Mouse (Mus musculus): ENCODE results near the gene Lrrc23. TPM values are rescaled to one million over a fixed set of nuclear protein-coding genes. Genes with fewer than 3 reads are reported as not detected.

Lrrc23 gene
- polyA plus RNA-seq, 1 experiment: 0.41 TPM

GRCm38 (mm10) chr6:124816611-124817010, 37.1 kb upstream of the Lrrc23 start:
- peaks cover 53% of the 10 kb centered on the region for H3K36me3 ChIP-seq (ENCODE audit: control insufficient read depth, insufficient read depth, low read length)
- WGBS: 90% methylated on average over 4 of the region's 4 CpGs
- peaks cover 8% of the 10 kb centered on the region; the same call in 1 of the 2 replicates for H3K4me1 ChIP-seq (ENCODE audit: control insufficient read depth, insufficient read depth, insufficient read length, low read length)
- no peak overlapping the region for H3K27ac ChIP-seq (ENCODE audit: insufficient read depth, low read depth, low read length)
- H3K27me3 ChIP-seq (ENCODE audit: control insufficient read depth, insufficient read depth, low read length): no peaks in the 10 kb centered on the region
- H3K4me3 ChIP-seq (ENCODE audit: low read depth, low read length): no peak overlapping the region
- TF ChIP-seq CTCF (IDR thresholded peaks at IDR 0.05; ENCODE audit: extremely low read depth, insufficient read length, insufficient replicate concordance, low read depth, low read length) (no peak), POLR2A (IDR thresholded peaks at IDR 0.05; ENCODE audit: low read depth, low read length) (no peak)

- TF ChIP-seq CTCF (IDR thresholded peaks at IDR 0.05; ENCODE audit: extremely low read depth, insufficient read length, insufficient replicate concordance, low read depth, low read length) (no peak), POLR2A (IDR thresholded peaks at IDR 0.05; ENCODE audit: low read depth, low read length) (no peak)
- Histone ChIP-seq H3K27me3 (ENCODE audit: control insufficient read depth, insufficient read depth, low read length) (no peaks in the 10 kb centered on the region), H3K4me1 (ENCODE audit: control insufficient read depth, insufficient read depth, insufficient read length, low read length) (peaks cover 9% of the 10 kb centered on the region; the same call in 1 of the 2 replicates), H3K27ac (ENCODE audit: insufficient read depth, low read depth, low read length) (no peak overlapping the region), H3K36me3 (ENCODE audit: control insufficient read depth, insufficient read depth, low read length) (peaks cover 47% of the 10 kb centered on the region), H3K4me3 (ENCODE audit: low read depth, low read length) (no peak overlapping the region)
- 51% methylated on average over 9 of the region's 9 CpGs for WGBS
Measured at GRCm38 (mm10) chr6:124814858-124815774, 35.6 kb upstream of the Lrrc23 start.

GRCm38 (mm10) chr6:124814448-124814847, 34.9 kb upstream of the Lrrc23 start:
- Histone ChIP-seq H3K4me3 (ENCODE audit: low read depth, low read length) (peak overlapping the region; percentile 88), H3K36me3 (ENCODE audit: control insufficient read depth, insufficient read depth, low read length) (peaks cover 40% of the 10 kb centered on the region), H3K27ac (ENCODE audit: insufficient read depth, low read depth, low read length) (0 out of 2 replicates have a peak overlapping the region, but pooled peaks have one; percentile 10), H3K27me3 (ENCODE audit: control insufficient read depth, insufficient read depth, low read length) (no peaks in the 10 kb centered on the region), H3K4me1 (ENCODE audit: control insufficient read depth, insufficient read depth, insufficient read length, low read length) (peaks cover 13% of the 10 kb centered on the region; the same call in 1 of the 2 replicates)
- TF ChIP-seq POLR2A (IDR thresholded peaks at IDR 0.05; ENCODE audit: low read depth, low read length): no peak
- TF ChIP-seq CTCF (IDR thresholded peaks at IDR 0.05; ENCODE audit: extremely low read depth, insufficient read length, insufficient replicate concordance, low read depth, low read length): no peak
- 16% methylated on average over 8 of the region's 8 CpGs for WGBS

GRCm38 (mm10) chr6:124813933-124814332, 34.4 kb upstream of the Lrrc23 start, which contains the start of gene Tpi1:
Tpi1 (minus strand) TSS chr6:124814296.
- peaks cover 36% of the 10 kb centered on the region for H3K36me3 ChIP-seq (ENCODE audit: control insufficient read depth, insufficient read depth, low read length)
- WGBS: under 1% methylated on average over 22 of the region's 22 CpGs

GRCm38 (mm10) chr6:124813496-124813895, 34.0 kb upstream of the Lrrc23 start:
- WGBS: 0% methylated on average over 18 of the region's 18 CpGs
- peaks cover 34% of the 10 kb centered on the region for H3K36me3 ChIP-seq (ENCODE audit: control insufficient read depth, insufficient read depth, low read length)
- TF ChIP-seq CTCF (IDR thresholded peaks at IDR 0.05; ENCODE audit: extremely low read depth, insufficient read length, insufficient replicate concordance, low read depth, low read length) (no peak), POLR2A (IDR thresholded peaks at IDR 0.05; ENCODE audit: low read depth, low read length) (no peak; the same call in 1 of the 2 replicates)
- H3K27me3 ChIP-seq (ENCODE audit: control insufficient read depth, insufficient read depth, low read length): no peaks in the 10 kb centered on the region
- H3K4me1 ChIP-seq (ENCODE audit: control insufficient read depth, insufficient read depth, insufficient read length, low read length): peaks cover 13% of the 10 kb centered on the region; the same call in 1 of the 2 replicates
- H3K4me3 ChIP-seq (ENCODE audit: low read depth, low read length): peak overlapping the region; percentile 88
- peak overlapping the region; percentile 65 for H3K27ac ChIP-seq (ENCODE audit: insufficient read depth, low read depth, low read length)

More at GRCm38 (mm10) chr6:124813933-124814332, 34.4 kb upstream of the Lrrc23 start, which contains the start of gene Tpi1:
- TF ChIP-seq POLR2A (IDR thresholded peaks at IDR 0.05; ENCODE audit: low read depth, low read length) (peak; percentile 97), CTCF (IDR thresholded peaks at IDR 0.05; ENCODE audit: extremely low read depth, insufficient read length, insufficient replicate concordance, low read depth, low read length) (no peak)
- Histone ChIP-seq H3K27ac (ENCODE audit: insufficient read depth, low read depth, low read length) (peak within 1 kb of the TSS; percentile 65), H3K4me3 (ENCODE audit: low read depth, low read length) (peak within 1 kb of the TSS; percentile 88), H3K27me3 (ENCODE audit: control insufficient read depth, insufficient read depth, low read length) (no peaks in the 10 kb centered on the region), H3K4me1 (ENCODE audit: control insufficient read depth, insufficient read depth, insufficient read length, low read length) (peaks cover 13% of the 10 kb centered on the region; the same call in 1 of the 2 replicates)

GRCm38 (mm10) chr6:124812848-124813247, 33.3 kb upstream of the Lrrc23 start:
- TF ChIP-seq CTCF (IDR thresholded peaks at IDR 0.05; ENCODE audit: extremely low read depth, insufficient read length, insufficient replicate concordance, low read depth, low read length) (no peak), POLR2A (IDR thresholded peaks at IDR 0.05; ENCODE audit: low read depth, low read length) (no peak)
- H3K4me1 ChIP-seq (ENCODE audit: control insufficient read depth, insufficient read depth, insufficient read length, low read length): peaks cover 17% of the 10 kb centered on the region; the same call in 1 of the 2 replicates
- no peaks in the 10 kb centered on the region for H3K27me3 ChIP-seq (ENCODE audit: control insufficient read depth, insufficient read depth, low read length)
- H3K36me3 ChIP-seq (ENCODE audit: control insufficient read depth, insufficient read depth, low read length): peaks cover 29% of the 10 kb centered on the region
- H3K27ac ChIP-seq (ENCODE audit: insufficient read depth, low read depth, low read length): peak overlapping the region; percentile 65
- WGBS: 16% methylated on average over 9 of the region's 9 CpGs
- H3K4me3 ChIP-seq (ENCODE audit: low read depth, low read length): peak overlapping the region; percentile 88
